Mouse (Mus musculus) frontal cortex, postnatal 14 days (tissue): Measurements from ENCODE around the gene Gins2.

Source experiments
- DNase-seq, 2 experiments: peaks; one replicate each; pipeline ENCODE4 v3.0.0; 2022; ENCODE audit warnings: low spot score in 2 of 2

The Gins2 gene

GRCm38 (mm10) chr8:120548313-120548761 lies 40.8 kb downstream of the Gins2 start:
- DNase-seq = peak in 1 of 2 experiments; percentile 49

DNA sequence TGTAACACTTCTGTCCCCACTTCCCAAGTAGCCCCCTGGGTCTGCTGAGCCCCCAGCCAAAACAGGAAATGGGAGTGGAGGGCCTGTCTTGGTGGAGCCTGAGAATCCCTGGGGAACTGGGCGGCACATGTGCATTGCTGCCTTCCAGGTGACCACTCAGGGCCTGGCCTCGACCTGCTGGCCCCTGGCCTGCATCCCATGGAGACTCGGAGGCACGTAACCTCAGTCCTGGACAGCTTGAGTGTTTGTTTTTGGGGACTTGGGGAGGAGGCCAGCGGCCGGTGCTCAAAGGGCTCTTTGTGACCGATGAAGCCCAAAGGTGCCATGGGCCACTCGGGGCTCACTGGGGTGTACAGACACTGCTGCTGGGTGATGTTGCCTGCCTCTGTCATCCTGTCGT lies 41.5 kb downstream of the Gins2 start:
- DNase-seq = no peak

DNA sequence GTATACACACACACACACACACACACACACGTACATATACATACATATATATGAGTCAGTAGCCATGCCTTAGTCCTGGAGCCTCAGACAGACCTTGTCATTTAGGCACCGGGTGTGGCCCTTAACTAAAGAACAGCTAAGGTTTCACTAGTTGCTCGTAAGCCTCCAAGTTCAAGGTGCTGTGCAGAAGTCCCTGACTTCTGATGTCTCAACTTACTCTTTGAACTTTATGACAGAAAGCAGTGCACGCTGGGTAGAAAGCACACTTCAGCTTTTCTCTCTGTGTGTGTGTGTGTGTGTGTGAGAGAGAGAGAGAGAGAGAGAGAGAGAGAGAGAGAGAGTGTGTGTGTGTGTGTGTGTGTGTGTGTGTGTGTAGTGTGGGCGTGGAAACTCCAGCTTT lies 44.9 kb downstream of the Gins2 start:
- no peak for DNase-seq

DNA sequence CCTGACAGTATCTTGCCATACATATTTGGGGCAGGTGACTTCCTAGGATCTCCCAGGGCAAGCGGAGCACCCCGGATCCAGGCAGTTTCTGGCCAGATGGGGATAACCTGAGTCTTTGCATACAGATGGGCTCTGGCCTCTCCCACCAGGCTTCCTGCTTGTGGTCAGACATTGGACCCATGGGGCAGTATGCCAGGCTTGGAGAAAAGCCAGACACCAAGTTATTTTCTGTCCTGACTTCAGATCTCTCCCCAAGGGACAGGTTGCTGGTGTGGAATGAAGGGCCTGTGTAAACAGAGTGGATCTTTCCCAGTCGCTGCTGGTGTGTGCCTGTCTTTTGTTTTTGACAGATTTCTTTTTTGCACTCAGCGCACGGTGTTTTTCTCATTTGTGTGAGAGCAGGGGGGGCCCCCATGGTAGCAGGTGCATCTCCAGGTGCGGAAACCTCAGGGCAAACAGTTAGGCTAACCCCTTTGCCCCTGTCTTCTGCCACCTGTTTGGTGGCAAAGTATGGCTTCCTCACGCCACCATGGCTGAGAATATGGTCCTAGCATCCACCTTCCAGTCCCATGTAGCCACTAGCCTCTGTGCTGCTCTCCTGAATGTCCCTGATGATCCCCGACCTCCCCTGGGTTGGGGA lies 45.6 kb downstream of the Gins2 start:
- DNase-seq = no peak

- no peak for DNase-seq
Observed at GRCm38 (mm10) chr8:120542995-120543394, 46.1 kb downstream of the Gins2 start.

DNA sequence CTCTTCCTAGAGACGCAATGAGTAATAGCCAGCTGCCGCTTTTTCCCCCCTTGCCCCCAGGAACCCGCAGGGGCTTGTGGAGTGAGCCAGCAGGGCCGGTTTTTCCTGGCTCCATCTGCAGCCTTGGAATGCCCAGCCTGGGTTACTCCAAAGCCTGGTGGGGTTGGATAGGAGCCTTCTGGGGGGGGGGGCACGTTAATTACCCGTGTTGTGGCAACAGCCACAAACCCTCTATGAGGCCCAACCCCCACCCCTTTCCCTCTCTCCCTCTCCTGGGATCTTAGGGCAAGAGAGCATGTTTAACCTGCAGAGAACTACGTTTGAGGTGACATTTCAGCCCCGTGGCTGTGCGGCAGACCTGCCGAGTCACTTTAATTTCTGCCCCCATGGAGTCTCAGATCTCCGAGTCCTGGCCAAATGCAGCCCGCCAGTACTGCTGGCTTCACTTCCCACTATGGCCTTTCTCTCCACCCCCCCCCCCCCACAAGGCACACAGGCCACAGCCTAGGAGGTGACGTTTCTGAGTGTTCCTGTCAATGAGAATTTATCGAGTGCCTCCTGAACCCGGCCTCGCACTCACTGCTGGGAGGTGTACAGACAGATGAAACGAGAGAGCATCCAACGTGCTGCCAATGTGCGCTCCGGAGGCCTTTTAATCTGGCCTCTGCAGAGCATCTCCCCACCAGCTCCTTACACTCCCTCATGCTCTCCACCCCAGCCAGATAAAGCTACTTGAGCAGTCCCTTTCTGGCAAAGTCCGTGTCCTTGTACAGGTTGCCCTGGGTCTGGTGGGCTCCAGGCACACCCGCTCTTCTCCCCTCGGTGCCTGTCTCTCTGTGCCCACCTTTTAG lies 49.1 kb downstream of the Gins2 start:
- DNase-seq = no peak

- DNase-seq = no peak
Observed at GRCm38 (mm10) chr8:120539381-120539774, 49.7 kb downstream of the Gins2 start.

DNA sequence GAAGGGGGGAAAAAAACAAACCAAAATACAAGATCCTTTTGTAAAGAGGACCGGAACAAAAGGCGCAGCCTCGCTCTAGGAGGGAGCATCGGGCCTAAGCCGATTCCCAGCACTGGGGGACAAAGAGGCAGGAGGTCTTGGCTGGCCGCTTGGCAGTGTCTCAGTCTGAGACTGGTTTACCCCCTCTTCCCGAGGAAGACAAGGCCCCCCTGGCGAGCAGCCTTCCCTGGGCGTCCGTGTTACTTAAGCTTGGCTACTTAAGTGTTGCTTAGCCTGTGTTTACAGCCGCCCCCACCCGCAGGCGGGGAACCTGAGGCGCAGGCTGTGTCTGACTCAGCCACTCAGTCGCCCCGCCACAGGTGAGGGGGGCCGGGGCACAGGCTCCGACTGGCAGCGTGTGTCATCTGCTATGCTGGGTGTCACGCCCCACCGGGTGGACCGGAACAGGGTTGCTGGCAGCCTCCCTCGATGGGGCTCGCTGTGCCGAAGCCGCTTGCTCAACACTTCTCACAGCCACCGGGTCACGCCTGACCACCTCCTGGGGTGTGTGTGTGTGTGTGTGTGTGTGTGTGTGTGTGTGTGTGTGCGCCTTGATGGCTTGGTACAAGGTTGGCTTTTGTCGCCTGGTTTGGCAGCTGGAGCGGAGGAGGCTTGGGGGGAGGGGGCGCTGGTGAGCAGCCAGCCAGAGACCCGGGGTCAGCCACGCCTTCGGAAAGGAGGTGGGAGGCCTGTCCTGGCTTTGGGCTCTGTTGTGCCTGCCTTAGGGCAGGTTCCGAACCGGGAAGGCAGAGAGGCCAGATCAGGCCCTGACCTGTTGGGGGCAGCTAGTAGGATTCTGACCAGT lies 50.5 kb downstream of the Gins2 start:
- no peak for DNase-seq

GRCm38 (mm10) chr8:120537818-120538396 lies 51.2 kb downstream of the Gins2 start:
- DNase-seq = peak in 1 of 2 experiments; percentile 58

DNA sequence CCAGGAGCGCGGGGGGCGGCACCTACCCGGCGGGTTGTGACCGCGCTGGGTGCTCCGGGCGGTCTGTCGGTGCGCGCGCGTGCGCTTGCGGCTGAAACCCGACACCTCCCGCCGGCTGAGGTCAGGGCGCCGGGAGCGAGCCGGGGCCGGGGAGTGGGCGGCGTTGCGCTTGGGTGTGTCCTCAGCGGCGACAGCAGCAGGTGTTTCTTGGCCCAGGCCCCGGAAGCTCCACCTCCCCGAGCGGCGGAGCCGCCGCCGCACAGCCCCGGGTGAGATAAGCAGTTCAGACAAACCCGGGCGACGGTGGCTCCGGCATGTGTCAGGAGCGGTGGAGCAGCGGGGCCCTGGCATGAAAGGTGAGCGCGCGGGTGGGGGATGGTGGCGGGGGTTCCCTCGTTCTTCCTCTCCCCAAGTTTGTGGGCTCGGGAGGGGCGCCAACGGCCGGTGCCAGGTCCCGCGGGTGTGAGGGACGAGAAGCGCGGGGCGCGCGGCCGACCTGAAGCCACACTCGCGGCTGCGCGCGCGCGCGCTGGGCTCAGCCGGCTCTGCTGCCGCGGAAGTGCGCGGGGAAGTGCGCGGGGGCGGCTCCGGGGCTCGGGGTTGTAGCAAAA lies 51.8 kb downstream of the Gins2 start:
- no peak for DNase-seq

DNA sequence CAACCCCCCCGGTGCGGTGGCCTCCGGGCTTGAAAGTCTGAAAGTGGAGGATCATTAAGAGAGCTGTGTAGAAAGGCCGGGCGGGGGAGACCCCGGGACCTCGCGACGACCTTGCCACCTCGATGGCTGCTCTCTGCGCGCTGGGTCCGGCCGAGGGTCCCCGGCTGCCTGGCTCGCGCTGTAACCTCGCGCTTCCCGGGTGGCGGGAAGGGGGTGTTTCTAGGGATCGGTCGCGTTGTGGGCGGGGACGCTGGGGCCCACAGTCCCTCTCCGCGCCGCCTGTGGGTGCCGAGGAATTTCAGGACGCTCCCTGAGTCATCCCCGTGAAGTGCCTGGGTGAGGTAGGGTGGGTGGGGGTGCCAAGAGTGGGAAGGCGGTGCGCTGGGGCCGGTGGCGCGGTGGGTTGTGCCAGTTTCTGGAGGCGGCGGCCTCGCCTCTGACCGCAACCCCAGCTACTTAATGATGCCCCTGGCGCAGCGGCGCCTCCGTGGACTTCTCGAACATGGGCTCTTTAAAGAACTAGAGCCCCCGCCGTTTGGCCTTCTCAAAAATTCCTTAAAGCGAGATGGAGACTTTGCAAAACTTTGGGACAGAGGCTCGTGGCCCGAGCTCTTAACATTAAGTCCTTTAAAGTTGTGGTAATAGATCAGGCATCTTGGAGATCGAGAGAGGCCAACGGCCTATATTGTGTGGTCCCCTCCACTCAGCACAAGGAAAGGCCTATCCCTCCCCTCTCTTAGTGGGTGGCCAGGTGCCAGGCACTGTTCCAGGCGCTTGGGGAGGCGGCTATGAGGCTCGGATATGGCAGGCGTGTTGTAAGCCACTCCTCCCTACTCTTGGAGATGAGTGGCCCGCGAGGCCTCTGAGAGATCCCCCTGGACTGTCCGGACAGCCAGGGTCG lies 52.5 kb downstream of the Gins2 start:
- no peak for DNase-seq

GRCm38 (mm10) chr8:120535452-120536305 lies 53.4 kb downstream of the Gins2 start:
- no peak for DNase-seq

DNA sequence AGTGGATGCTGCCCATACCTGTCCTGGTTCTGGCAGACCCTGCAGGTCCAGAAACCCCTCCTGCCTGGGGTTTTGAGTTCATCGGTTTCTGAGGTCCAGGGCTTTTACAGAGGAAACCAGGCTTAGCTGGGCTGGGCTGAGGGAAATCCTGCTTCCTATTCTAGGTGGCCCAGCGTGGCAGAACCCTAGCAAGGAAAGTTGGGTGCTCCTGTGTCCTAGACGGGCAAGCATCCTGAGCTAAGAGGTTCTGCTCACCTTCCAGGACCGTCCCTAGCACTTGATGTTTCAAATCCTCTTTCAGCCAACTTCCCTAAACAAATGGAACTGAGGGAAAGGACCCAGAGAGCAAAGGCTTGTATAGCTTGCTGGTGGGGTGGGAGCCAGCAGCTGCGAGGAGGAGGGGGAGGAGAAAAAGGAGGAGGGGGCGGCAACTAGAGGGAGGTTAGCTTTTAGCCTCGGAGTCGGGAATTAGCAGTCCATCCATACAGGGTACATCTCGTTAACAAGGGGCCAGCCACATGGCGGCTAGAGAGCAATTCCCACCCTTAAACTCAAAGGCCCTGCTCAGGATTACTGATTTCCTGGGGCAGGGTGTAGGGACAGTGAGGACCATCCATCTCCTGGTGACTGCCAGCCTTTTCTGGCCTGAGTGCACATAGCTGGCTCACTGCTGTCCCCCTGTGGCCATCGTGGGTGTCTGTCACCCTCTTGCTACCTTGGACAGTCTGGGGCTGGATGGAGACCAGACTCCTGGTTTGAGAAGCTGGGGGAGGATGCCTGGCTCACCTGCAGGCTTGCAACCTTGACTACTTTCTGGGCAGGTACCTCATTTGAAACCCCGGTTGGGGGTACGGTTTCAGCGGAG lies 54.4 kb downstream of the Gins2 start:
- peak in 1 of 2 experiments; percentile 69 for DNase-seq

GRCm38 (mm10) chr8:120534080-120534479 lies 55.0 kb downstream of the Gins2 start:
- DNase-seq = no peak

DNA sequence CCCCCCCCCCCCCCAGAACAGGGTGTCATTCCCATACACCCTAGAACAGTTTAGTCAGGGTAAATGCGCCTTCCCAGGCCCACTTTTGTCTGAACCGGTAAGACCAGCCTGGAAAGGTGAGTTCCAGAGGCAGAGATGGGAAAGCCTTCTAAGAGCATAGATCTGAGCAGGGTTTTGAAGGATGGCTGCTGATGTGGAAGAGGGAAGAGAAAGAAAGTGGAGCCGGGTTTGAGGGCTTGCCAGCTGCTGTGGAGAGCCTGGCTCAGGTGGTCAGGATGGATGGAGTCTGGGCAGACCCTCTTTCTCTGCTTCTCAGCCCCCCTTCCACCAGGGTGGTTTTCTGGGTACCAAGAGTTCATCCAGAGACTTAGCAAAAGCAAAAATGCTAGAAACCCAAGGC lies 55.7 kb downstream of the Gins2 start:
- no peak for DNase-seq

- peak in 1 of 2 experiments; percentile 57 for DNase-seq
Observed at GRCm38 (mm10) chr8:120532517-120533215, 56.4 kb downstream of the Gins2 start.

DNA sequence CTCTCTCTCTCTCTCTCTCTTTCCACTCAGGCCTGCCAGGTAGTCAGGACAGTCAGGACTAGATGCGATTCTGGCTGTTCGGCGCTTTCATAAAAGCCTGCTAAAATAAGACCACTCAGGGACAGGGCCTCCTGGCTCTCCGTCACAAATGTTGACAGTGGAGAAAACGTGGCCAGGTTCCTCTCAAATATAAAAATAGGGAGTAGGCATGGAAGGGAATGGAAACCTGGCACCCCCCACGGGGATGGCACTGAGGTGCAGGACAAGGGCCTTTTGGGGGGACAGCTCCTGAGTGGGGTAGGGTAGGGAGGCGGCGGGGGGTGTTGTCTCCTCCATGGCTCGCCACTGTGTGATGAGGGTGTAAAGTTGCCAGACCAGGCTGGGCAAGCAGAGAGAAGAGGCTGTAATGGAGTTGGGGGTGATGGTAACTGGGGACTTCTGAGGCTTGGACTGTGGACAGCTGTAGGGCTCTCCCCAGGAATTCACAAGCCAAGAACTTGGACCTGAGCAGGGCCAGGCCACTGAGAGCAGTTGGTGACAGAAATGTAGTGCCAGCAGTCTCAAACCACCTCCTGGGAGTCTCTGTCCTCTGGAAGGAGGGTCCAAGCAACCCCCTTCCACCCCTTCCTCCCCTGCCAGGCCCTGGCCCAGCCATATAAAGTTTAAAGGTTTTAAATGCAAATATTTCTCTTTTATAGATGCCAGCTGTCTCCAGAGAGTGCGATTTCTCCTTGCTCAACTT lies 57.2 kb downstream of the Gins2 start:
- DNase-seq = no peak
